Mouse (Mus musculus): ENCODE data around the gene Mapkapk3.

Mapkapk3 gene

DNA sequence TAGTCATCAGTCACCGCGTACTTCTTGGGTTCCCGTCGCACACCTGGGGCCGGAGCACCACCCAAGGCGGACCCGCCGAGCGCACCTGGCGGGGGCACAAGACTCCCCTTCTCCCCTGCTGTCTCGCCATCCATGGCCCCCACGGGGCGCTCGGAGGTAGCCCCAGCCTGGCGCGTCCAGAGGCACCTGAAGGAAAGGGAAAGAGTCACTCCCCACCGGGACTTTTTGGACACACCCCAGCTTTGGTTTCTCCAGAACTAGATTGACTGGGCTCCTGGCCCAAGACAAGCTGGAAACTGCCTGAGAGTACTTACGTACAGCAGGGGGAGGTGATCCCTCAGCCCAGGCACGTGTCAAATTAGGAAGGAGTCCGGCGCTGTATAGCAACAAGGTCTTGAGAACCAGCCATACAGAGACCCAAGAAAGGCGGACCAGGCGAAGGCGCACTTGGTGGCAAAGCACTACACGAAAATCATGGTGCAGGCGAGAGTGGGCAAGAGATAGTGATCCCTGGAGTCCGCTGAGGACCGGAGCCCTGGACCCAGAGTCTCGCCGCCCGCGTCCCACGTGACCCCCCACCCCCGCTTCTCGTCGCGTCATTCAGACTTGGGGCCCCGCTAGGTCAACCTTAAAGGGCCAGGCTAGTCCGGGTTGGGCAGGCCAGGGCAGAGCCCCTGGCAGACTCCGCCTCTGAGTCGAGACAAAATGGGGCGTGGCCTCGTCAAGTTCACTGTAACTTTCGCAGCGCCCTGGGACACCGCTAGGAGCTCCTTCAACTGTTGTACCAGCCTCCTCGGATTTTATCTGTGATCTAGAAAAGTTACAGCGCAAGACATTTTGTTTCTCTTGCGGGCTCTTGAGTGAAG lies at the start of gene Mapkapk3:
Gene Mapkapk3, minus strand, starts transcription at position 667 of the 866 bp plus-strand sequence.
- peak; percentile 45 to 67 for DNase-seq

DNA sequence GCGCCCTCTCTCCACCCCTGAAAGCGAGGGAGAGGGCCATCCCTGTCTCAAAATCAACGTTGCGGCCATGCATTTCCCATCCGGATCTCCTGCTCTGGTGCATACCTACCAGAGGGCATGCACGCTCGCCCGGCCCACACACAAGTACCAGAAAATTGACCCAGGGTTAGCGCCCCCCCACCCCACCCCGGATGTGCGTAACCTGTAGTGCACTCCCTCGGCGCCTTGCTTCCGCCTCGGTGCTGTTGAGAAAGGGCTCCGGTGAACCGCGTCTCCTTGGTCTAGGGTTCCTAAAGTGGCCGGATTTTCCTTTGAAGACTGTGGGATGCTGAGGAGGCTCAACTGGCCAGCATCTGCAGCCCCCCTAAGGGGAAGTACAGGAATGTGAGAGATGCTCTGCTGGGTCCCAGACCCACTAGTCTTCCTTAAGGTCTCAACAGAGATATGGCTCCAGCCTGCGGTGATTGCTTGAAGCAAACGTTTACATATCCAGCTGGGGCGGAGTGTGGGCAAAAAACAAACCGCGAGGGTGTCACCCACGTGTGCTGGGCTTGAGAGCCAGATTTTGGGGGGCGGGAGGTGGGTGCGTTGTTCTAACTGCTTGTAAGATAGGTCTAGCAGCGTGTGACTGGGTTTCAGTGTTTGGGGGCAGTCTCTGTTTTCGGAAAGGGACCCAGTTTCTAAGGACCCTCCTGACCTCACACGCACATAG lies 48.7 kb upstream of the Mapkapk3 start, which contains the start of gene Hemk1:
Gene Hemk1, minus strand, starts transcription at position 179 of the 712 bp plus-strand sequence.
- DNase-seq: peak; percentile 86 to 88

DNA sequence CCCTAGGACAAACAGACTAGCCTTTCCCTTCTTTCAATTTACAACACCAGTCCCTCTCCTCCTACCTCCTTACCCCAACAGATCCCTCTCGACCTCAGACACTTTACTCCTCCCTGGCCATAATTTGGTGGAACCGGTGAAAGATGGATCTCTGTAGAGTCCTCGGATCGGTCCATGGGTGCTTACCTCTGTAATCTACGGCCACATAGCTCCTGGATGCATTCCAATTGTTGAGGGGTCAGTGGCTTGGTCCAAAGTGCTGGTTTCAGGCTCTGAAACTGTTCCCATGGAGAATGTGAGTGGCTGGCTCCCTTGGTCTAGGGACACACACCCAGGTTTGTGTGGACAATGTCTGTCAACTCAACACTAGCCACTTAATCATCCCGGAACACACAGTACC lies 46.7 kb upstream of the Mapkapk3 start:
- no peak for DNase-seq

DNA sequence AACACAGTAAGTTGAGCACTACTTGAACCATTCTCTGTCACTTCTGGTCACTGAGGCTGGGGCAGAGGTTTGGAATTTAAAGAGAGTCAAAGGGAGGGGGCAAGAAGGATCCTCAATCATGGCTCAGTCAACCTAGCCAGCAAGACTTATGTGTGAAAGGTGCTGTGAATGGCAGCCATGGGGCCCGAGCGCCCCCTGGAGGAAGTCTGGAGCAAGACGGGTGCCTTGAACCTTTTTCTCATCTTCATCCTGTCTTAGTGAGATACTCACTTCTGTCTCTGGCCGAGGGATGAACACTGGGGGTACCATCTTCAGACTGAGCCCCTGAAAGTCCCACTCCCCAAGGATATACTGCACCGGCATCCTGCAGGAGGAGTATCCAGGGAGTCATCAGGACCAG lies 46.2 kb upstream of the Mapkapk3 start:
- peak; percentile 84 to 88 for DNase-seq

DNA sequence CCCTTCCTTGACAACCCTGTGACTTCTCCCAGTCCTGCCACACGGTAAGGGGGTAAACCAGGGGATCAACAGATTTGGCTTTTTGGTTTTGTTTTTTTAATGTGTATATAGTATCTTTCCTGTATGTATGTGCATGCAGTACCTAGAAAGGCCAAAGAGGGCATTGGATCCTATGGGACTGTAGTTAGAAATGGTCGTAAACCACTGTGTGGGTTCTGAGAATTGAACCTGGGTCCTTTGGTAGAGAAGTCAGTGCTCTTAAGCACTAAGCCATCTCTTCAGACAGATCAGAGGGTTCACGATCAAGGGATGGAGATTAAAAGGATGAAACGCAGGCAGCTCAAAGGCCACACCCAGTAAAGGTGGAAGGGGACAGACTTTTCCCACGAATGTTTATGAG lies 45.4 kb upstream of the Mapkapk3 start:
- DNase-seq: no peak

DNA sequence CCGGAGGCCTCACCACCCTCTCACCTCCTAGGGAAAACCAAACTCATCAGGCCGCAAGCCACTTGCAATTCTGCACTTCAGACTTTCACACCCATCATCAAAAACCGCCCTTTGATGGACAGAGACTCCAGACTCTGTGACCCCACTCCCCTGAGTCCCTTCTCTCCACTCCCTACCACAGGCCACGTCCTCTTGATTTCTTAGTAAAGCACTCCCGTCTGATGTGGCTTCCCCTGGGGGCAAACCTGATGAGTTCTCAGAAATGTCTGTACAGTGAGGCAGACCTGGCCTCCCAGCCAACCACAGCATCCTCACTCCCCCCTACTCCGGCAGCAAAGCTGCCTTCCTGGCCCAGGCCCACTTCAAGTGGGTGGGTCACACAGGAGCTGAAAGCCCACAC lies 44.7 kb upstream of the Mapkapk3 start:
- DNase-seq: no peak

DNA sequence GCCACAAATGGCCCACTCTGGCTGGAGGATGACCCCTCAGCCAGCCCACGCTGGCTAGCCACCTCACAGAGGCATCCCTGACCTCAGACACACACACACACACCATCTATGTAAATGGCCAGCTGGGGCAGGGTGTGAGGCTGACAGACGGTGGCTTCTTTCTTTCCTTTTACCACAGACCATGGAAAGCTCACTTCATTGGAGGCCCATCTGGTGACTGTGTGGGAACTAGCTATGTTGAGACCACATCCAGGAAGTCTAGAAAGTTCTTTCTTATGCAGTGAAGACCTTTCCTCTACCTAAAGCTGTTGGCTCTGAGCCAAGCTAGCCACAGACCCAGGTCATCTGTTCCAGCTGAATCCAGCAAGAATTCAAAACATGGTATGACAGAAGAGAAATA lies 44.0 kb upstream of the Mapkapk3 start:
- DNase-seq: peak in 1 of 2 experiments; percentile 35

DNA sequence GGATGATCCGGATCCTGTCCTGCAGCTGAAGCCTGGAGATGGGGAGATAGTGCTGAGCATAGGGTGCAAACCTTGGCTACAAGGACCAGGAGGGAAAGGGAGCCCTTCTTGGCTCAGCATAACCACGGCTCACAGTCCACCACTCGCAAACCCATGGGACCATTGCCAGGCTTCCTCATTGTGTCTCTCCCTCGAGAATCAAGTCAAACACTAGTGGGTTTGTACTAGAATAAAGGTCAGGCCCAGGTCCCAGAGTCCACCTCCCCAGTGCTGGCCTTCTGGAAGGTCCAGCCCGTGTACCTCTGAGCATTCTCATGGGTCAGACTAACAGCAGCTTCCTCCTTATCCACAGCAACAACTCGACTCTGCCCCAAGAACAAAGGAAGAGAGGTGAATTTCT lies 41.1 kb upstream of the Mapkapk3 start:
- DNase-seq: no peak

DNA sequence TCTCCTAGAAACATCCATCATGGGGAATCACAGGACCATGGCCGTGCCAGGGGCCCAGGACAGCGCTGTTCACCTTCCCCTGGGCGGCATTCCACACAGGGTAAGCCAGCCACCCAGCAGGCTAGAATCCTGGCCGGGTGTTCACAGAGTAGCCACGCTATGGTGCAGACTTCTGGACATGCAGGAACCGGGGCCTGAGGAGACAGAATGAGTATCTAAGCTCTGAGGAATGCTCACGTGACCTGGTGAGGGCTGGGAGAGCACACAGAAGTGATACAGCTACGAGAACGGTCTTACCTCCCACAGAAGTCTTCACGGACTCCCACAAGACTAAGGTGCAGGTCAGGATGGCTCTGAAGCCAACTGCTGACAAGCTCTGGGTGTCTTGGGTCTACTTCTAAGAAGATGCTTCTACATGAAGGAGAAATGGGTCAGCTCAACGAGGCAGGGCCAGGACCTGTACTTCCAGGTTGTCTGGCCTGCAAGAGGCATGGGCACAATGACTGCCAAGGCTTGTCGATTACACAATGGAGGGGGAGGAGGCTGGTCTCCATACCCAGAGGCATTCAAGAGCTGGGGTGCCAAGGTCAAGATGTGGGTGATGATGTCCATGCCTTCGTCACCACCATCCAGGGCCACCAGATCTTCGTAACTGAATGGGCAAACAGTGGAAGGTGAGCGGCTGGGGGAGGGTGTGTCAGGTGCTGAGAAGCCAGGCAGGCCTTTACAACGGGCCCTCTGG lies 38.4 kb upstream of the Mapkapk3 start:
- no peak for DNase-seq

DNA sequence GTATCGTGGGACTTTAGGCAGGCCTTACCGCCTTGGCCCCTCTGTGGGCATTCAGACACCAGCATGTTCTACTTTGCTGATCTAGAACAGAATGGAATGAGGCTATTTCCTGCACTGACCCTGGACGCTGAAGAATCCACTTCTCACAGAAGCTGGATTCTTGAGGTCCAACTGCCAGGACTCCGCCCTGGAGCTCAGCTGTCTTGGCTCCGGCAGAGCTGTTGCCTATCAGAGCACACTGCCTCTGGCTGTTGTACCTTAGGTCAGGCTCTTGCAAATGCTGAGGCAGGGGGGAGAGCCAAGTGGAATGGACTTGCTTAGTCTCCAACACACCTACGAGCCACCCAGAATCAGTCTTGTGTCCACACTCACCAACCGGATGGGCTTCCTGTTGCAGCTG lies 36.2 kb upstream of the Mapkapk3 start:
- DNase-seq: no peak

DNA sequence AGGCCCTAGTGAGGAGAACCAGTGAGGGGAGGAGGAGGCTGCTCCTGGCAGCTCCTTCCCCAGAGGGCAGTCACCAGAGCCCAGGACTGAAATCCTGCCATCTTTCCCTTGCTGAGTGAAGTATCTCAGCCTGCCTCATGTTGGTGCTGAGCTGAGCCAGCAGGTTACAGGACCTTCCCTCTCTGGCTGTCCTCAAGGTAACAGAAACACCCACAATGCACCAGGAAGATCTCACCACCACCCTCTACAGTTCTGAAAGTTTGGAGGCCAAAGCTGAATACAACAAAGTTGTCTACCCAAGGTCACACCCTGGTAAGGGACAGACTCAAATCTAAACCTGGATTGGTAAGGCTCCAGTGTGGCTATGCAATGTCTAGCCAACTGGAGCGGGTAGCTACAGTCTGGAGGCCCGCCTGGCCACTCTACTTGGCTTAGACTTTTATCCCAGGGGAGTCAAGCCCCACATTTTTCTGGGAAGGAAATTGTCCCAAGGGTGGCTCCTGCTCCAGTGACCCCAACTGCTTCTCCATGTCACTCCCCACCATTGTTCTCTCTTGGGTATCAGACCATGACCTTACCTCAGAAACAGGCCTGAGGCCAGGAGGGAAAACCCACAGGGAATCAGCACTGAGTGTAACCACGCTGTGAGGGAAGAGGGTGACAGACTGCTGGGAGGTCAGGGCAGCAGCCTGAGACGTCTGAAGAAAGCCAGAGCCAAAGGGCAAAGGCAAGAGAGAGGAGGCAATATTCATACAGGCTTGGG lies 35.3 kb upstream of the Mapkapk3 start:
- no peak for DNase-seq

DNA sequence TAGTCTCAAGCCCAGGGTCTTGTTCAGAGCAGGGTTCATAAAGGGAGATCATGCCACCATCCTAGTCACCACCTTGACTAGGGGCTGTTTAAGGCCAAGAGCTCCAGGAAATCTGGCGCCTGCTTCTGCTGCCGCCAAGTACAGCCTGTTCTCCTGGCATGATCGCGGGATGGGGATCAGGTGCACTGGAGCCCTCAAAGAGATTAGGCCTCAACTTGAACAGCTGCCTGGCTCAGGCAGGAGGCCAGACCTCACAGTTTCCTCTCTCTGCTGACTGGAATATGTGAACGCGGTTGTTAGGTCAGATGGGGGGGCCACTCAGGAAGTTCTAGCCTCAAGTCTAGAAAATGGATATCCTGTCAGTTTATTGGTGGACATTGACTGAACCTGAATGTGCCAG lies 33.9 kb upstream of the Mapkapk3 start:
- DNase-seq: peak; percentile 95 to 97

DNA sequence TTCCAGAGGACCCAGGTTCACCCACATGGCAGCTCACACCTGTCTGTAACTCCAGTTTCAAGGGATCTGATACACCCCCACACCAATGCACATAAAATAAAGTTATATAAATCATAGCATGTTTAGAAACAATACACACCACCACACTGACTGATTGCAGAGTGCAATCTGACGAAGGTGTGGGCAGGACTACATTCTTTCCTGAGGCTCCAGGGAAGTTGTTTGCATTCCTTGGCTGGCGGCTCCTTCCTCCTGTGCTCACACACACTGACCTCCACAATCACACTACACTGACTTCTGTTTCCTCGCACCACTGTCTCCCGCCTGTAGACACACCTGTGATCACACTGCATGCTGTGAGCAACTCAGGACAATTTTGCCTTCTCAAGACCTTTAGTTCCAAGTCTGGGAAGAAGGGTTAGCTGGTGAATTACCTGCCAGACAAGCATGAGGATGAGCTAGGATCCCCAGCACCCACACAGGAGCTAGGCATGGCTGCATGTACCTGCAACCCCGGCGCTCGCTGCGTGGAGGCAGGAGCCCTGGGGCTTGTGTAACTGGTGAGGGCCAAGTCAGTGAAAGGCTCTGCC lies 32.9 kb upstream of the Mapkapk3 start:
- no peak for DNase-seq

DNA sequence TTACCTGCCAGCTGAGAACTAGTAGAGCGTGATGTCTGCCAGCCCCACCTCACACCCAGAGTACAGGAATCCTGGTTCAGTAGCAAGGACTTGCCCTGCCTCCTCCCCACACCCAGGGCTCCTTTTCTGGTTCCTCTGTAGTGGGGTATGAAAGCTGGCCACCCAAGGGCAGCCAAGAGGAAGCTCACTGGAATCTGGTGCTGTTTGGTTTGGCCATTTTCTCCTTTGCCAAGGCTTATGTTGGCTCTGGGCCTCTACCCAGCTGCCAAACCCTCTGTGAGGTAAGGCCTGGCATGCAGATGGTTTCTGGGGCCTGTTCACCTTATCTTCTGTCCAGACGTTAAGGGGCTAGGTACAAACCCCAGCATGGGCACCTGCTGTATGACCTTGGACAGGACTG lies 26.1 kb upstream of the Mapkapk3 start:
- DNase-seq: peak; percentile 61 to 65

DNA sequence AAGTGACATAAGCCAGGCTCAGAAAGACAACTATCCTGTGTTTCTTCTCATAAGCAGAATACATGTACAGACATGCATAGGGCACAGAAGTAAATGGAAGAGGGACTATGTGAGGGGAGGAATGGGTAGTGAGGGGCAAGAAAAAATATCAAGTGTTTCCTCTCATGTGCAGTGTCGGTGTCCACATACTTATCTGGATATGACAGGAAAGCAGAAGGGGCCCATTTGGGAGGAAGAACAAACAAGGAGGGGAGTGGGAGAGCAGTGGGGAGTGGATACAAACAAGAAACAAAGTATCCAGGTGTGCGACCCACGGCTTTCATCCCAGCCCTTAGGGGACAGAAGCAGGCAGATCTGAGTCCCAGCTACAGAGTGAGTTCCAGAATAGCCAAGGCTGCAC lies 24.2 kb upstream of the Mapkapk3 start:
- no peak for DNase-seq

DNA sequence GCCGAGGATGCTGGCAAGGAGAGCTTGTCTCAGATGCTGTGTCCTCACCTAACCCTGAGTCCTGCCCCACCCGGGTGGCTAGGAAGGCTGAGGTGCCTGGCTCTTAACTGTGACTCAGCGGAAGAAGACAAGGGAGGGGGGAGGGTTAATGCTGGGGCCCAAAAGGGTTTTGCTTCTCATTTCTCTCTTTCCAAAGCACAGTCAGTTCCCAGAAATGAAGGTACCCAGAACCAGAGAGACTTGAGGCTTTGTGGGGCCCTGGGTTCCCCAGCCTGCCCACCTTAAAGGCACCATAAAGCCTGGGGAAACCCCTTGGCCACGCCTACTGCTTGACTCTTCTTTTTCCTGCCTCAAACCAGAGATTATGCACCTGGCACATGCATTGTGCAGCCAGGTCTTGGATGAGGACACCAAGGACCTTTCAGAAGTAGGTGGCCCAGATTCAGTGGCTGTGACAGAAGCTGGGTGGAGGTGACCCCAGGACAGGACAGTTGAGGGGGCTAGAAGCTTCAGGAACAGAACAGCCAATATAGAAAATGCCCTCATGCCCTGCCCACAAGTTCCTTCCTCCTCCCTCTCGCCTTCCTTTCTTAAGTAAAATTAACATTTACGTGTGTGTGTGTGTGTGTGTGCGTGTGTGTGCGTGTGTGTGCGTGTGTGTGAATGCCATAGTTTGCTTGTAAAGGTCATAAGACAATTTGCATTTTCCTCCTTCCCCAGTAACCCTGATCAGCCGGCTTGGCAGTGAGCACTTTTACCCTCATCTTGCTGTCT lies 23.3 kb upstream of the Mapkapk3 start:
- no peak for DNase-seq

DNA sequence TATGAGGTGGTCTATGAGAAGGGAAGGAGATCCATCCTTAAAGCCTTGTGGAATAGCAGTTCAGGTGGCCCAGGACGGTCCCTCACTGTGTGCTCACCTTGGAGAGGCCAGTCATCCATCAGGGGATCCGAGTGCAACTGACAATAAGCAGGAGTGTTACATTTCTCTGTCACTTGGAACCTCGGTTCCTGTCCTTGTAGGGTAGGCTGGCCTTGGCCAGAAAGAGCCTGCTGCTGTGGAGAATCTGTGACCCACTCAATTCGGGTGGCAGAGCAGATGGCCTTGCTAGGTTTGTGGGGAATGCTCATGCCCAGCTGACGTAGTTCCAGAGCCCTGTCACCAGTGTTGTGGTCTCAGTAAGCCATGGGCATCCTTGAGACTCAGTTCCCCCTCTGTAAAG lies 19.9 kb upstream of the Mapkapk3 start:
- no peak for DNase-seq

DNA sequence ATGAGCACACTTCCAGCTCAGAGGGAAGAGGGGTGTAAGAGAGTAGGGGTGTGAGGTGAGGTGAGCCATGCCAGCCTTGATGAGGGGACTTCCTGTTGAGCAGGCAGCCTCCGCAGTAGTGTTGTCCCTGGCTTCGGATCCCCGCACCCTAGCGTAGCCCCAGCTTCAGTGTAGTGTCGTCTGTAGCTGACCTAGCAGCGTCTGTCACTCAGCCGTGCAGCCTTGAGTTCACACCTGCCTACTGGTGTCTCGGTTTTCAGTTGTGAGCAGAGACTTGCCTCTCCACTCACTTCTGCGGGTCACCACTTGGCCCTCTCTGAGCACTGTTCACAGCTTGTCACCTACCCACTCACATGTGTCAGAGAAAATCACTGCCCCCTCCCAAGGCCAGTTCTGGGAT lies 19.5 kb upstream of the Mapkapk3 start:
- DNase-seq: no peak

DNA sequence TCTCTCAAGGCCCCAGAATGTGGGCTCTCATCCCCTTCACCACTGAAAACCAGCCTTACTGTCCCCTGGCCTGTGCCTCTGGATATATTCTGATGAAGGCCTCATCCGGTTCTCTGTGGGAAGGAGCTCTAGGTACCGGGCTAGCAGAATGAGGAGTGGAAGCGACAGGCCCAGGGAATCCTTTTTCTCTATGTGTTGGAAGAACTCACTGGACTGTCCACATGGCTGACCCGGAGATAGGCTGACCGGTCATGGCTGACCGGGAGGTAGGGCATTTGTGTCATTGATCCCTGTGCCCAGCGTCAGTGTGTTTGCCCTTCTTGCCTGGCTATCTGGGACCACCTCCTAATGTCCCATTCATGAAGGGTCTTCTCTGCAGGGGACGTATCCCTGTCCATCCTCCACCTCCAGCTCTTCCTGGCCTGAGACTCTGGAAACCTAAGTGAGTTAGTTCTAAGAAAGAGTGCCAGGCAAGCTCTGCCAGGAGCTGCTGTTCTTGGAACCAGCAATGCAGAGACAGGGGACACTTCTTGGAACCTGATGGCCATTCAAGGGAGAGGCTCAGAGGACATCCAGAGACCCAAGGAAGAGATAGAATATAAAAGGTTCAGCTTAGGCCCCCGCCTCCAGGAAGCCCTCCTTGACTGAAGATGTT lies 18.8 kb upstream of the Mapkapk3 start:
- DNase-seq: no peak

DNA sequence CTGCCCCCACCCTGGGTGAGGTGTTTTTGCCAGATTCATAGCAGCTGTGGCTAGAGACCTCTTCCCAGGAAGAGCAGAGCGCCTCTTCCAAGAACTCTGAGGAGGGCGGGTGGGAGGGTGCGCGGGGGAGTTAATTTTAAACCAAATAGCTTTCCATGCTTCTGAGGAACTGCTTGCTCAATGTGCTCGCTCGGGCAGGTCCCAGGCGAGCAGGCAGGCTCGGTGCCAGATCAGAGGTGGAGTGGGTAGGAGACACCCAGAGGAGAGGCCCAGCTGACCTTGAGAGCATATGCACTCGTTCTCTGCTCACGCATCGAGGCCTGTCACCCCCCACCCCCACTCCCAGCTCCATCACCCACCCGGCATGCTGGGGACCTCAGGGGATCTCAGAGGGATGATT lies 18.2 kb upstream of the Mapkapk3 start:
- DNase-seq: peak; percentile 63 to 67
